Comparison of ENCODE assay signal across 30 mouse cellular contexts in genomic region chr12:86359406-86359805, GRCm38 (mm10). TPM values are rescaled to one million over a fixed set of nuclear protein-coding genes. Genes with fewer than 3 reads are reported as not detected.
DNase-seq lines count a peak whose midpoint lies in the region; ATAC-seq and TF ChIP-seq lines count a peak whose summit lies in the region.
"Had no signal": no experiment of that assay in that cellular context is flagged by ENCODE, and none has a peak within 500 bp of the region (broad histone marks: within the 10 kb centered on the region; RNA-seq: fewer than 3 reads in every experiment).

No protein-coding gene starts in this region.

- peak; percentile 35 for DNase-seq in heart, postnatal 0 days (ENCODE audit: low spot score)
- DNase-seq in heart, embryonic 10.5 days (ENCODE audit: low spot score): no peak
- no peak for DNase-seq in lung, postnatal 25 days (ENCODE audit: low spot score)
- DNase-seq in lung, postnatal 4 days: peak; percentile 26 to 63
- DNase-seq: adrenal gland, postnatal 25 days; B cell, adult 2 months; cerebellum, adult 18-20 months; embryo, embryonic 11 days; heart, postnatal 36 days; kidney, adult 2 months; kidney, postnatal 36 days; liver, embryonic 13.5 days; retina, postnatal 1 day; right cerebral cortex, postnatal 14 days had no signal

- no peak overlapping the region for H3K27ac ChIP-seq in heart, postnatal 0 days (ENCODE audit: low read depth)
- H3K27ac ChIP-seq in heart, embryonic 10.5 days: no peak overlapping the region
- no peak overlapping the region for H3K27ac ChIP-seq in lung, embryonic 16.5 days (ENCODE audit: low read length)
- H3K27ac ChIP-seq in intestine, embryonic 15.5 days: no peak overlapping the region
- H3K27ac ChIP-seq: embryonic facial prominence, embryonic 15.5 days; forebrain, embryonic 12.5 days; heart, embryonic 15.5 days; hindbrain, embryonic 12.5 days; hindbrain, postnatal 0 days; layer of hippocampus, adult 2 months; limb, embryonic 15.5 days; liver, embryonic 13.5 days; macrophage; midbrain, embryonic 15.5 days; neural tube, embryonic 15.5 days; stomach, embryonic 15.5 days had no signal

- peaks cover 20% of the 10 kb centered on the region for H3K4me1 ChIP-seq in heart, postnatal 0 days (ENCODE audit: control insufficient read depth, insufficient read depth)
- peaks cover 28% of the 10 kb centered on the region for H3K4me1 ChIP-seq in heart, embryonic 10.5 days
- H3K4me1 ChIP-seq in lung, embryonic 16.5 days (replicated peaks; ENCODE audit: control insufficient read depth, insufficient read depth, low read length): peaks cover 9% of the 10 kb centered on the region
- 0 out of 2 replicates have a peak, but pooled peaks cover 8% of the 10 kb centered on the region for H3K4me1 ChIP-seq in intestine, embryonic 15.5 days (replicated peaks)
- H3K4me1 ChIP-seq: liver, embryonic 13.5 days had no signal

- H3K4me2 ChIP-seq in heart, postnatal 0 days (ENCODE audit: low read depth, low read length): no peak overlapping the region
- H3K4me2 ChIP-seq in lung, embryonic 16.5 days (ENCODE audit: low read depth, low read length): no peak overlapping the region
- no peak overlapping the region for H3K4me2 ChIP-seq in intestine, embryonic 15.5 days (replicated peaks)
- H3K4me2 ChIP-seq: embryonic facial prominence, embryonic 15.5 days; forebrain, embryonic 12.5 days; heart, embryonic 15.5 days; hindbrain, embryonic 12.5 days; limb, embryonic 15.5 days; liver, embryonic 13.5 days; midbrain, embryonic 15.5 days; neural tube, embryonic 15.5 days; stomach, embryonic 15.5 days had no signal

- no peaks in the 10 kb centered on the region for H3K36me3 ChIP-seq in heart, postnatal 0 days (replicated peaks; ENCODE audit: control insufficient read depth, insufficient read depth, low read length)
- H3K36me3 ChIP-seq in heart, embryonic 10.5 days: no peaks in the 10 kb centered on the region
- no peaks in the 10 kb centered on the region for H3K36me3 ChIP-seq in lung, embryonic 16.5 days (ENCODE audit: control insufficient read depth, insufficient read depth, low read length)
- H3K36me3 ChIP-seq in intestine, embryonic 15.5 days: no peaks in the 10 kb centered on the region
- H3K36me3 ChIP-seq: embryonic facial prominence, embryonic 15.5 days; forebrain, embryonic 12.5 days; heart, embryonic 15.5 days; hindbrain, embryonic 12.5 days; limb, embryonic 15.5 days; liver, embryonic 13.5 days; midbrain, embryonic 15.5 days; neural tube, embryonic 15.5 days; stomach, embryonic 15.5 days had no signal

- TF ChIP-seq CTCF in heart, postnatal 0 days (IDR thresholded peaks at IDR 0.05; ENCODE audit: low read depth): no peak

- H3K9me3 ChIP-seq in heart, postnatal 0 days (replicated peaks; ENCODE audit: control insufficient read depth, low read length): no peaks in the 10 kb centered on the region
- no peaks in the 10 kb centered on the region for H3K9me3 ChIP-seq in heart, embryonic 10.5 days
- H3K9me3 ChIP-seq in lung, embryonic 16.5 days (ENCODE audit: control insufficient read depth, low read length): no peaks in the 10 kb centered on the region
- no peaks in the 10 kb centered on the region for H3K9me3 ChIP-seq in intestine, embryonic 15.5 days
- H3K9me3 ChIP-seq: embryonic facial prominence, embryonic 15.5 days; forebrain, embryonic 12.5 days; heart, embryonic 15.5 days; hindbrain, embryonic 12.5 days; limb, embryonic 15.5 days; liver, embryonic 13.5 days; midbrain, embryonic 15.5 days; neural tube, embryonic 15.5 days; stomach, embryonic 15.5 days had no signal

- no peaks in the 10 kb centered on the region for H3K27me3 ChIP-seq in heart, postnatal 0 days (ENCODE audit: control insufficient read depth, insufficient read depth, low read length)
- no peaks in the 10 kb centered on the region for H3K27me3 ChIP-seq in heart, embryonic 10.5 days (ENCODE audit: insufficient read depth, poor library complexity, severe bottlenecking)
- peaks cover 5% of the 10 kb centered on the region; the same call in 1 of the 2 replicates for H3K27me3 ChIP-seq in lung, embryonic 16.5 days (ENCODE audit: control insufficient read depth, insufficient read depth, low read depth, low read length)
- no peaks in the 10 kb centered on the region for H3K27me3 ChIP-seq in intestine, embryonic 15.5 days (replicated peaks)
- H3K27me3 ChIP-seq: embryonic facial prominence, embryonic 15.5 days; heart, embryonic 15.5 days; limb, embryonic 15.5 days had no signal

- no peak for TF ChIP-seq EP300 in heart, postnatal 0 days (IDR thresholded peaks at IDR 0.05; ENCODE audit: low read depth)

- 42% methylated on average over 6 of the region's 6 CpGs for WGBS in heart, postnatal 0 days
- WGBS in heart, embryonic 10.5 days: 43% methylated on average over 6 of the region's 6 CpGs
- WGBS in lung, embryonic 16.5 days: 17% methylated on average over 6 of the region's 6 CpGs
- WGBS in intestine, embryonic 15.5 days: 37% methylated on average over 6 of the region's 6 CpGs

- no peak overlapping the region for H3K4me3 ChIP-seq in heart, postnatal 0 days (ENCODE audit: low read depth, low read length)
- H3K4me3 ChIP-seq in heart, embryonic 10.5 days: no peak overlapping the region
- no peak overlapping the region for H3K4me3 ChIP-seq in lung, embryonic 16.5 days (ENCODE audit: low read length)
- H3K4me3 ChIP-seq in intestine, embryonic 15.5 days (replicated peaks): no peak overlapping the region
- H3K4me3 ChIP-seq: embryonic facial prominence, embryonic 15.5 days; forebrain, embryonic 12.5 days; heart, embryonic 15.5 days; hindbrain, embryonic 12.5 days; layer of hippocampus, adult 2 months; limb, embryonic 15.5 days; liver, embryonic 13.5 days; midbrain, embryonic 15.5 days; neural tube, embryonic 15.5 days; stomach, embryonic 15.5 days had no signal

- H3K9ac ChIP-seq in heart, postnatal 0 days (replicated peaks; ENCODE audit: low read depth, low read length): no peak overlapping the region
- H3K9ac ChIP-seq in lung, embryonic 16.5 days (ENCODE audit: low read length): no peak overlapping the region
- H3K9ac ChIP-seq in intestine, embryonic 15.5 days: no peak overlapping the region
- H3K9ac ChIP-seq: embryonic facial prominence, embryonic 15.5 days; forebrain, embryonic 12.5 days; forebrain, postnatal 0 days; heart, embryonic 15.5 days; hindbrain, embryonic 12.5 days; limb, embryonic 15.5 days; liver, embryonic 13.5 days; midbrain, embryonic 15.5 days; neural tube, embryonic 15.5 days; stomach, embryonic 15.5 days had no signal

- no peak for ATAC-seq in heart, postnatal 0 days (ENCODE audit: insufficient read depth, low read depth)
- peak; percentile 34; the same call in 1 of the 2 replicates for ATAC-seq in lung, embryonic 16.5 days (ENCODE audit: low read depth)
- ATAC-seq in intestine, embryonic 15.5 days: 0 out of 2 replicates have a peak, but pooled peaks have one; percentile 36
- ATAC-seq: forebrain, postnatal 0 days; hindbrain, postnatal 0 days; midbrain, embryonic 15.5 days had no signal

RNA-seq across cellular contexts. Expression of gene Esrrb, which starts 1.5 kb away (rescaled TPM):
- total RNA-seq in heart, postnatal 0 days (2014; rRNA removed; ENCODE audit: low replicate concordance): 10.7 and 11.8 TPM in 2 replicates
- polyA plus RNA-seq in heart, postnatal 0 days (2015; fragmentation: Nextera tagmentation; extraction: Ambion mirVana): 1.9 and 3.5 TPM in 2 replicates
- polyA plus RNA-seq in heart, embryonic 10.5 days (2016; fragmentation: Nextera tagmentation; extraction: Ambion mirVana): 1.6 and 3.1 TPM in 2 replicates
- polyA plus RNA-seq in lung, embryonic 16.5 days (2015; fragmentation: Nextera tagmentation; extraction: Ambion mirVana): 0.21 and 0.38 TPM in 2 replicates
- 0.27 and 0.39 TPM in 2 replicates for polyA plus RNA-seq in intestine, embryonic 15.5 days (2015; fragmentation: Nextera tagmentation; extraction: Ambion mirVana)
- total RNA-seq: granulocyte monocyte progenitor cell, adult 5-6 weeks; megakaryocyte-erythroid progenitor cell, adult 5-6 weeks had no signal
- polyA plus RNA-seq: liver, embryonic 13.5 days; macrophage had no signal

Comparison
In these comparisons a context has a peak if more than half of its experiments do, and no peak if none do; other contexts are left out.
1. DNase-seq: peak in heart, postnatal 0 days (single experiment) and lung, postnatal 4 days (2 of 2); none in heart, embryonic 10.5 days (single experiment) and lung, postnatal 25 days (single experiment).